Mouse (Mus musculus) megakaryocyte, embryonic 14.5 days (primary cell): ENCODE results near the gene Usp33.

Source experiments
- FLI1 ChIP-seq: IDR thresholded peaks from 2 replicates; pipeline ENCODE4 v1.6.1; 2012; ENCODE audit warnings: low read length, inconsistent platforms, mixed read lengths
- GATA1 ChIP-seq: IDR thresholded peaks from 3 replicates; pipeline ENCODE4 v1.6.1; 2012; ENCODE audit warnings: mixed read lengths, low read length, inconsistent platforms, borderline replicate concordance

- TF ChIP-seq FLI1 = no peak
- TF ChIP-seq GATA1 = no peak
Observed at GRCm38 (mm10) chr3:152442795-152443194, 96.5 kb downstream of the Usp33 start.
